Mouse (Mus musculus) forebrain, embryonic 16.5 days (tissue): ENCODE measurements around the gene Zfp592. TPM values are rescaled to one million over a fixed set of nuclear protein-coding genes. Genes with fewer than 3 reads are reported as not detected.

Source experiments
- ATAC-seq: fragments of 200-750 bp; cut with Nextera tagmentation; 2 replicates; pipeline ENCODE4 v1.8.0; 2017; ENCODE audit warnings: mild to moderate bottlenecking, moderate library complexity
- H3K27ac ChIP-seq: fragments of 300-500 bp; sonication (generic); 2 replicates; pipeline ENCODE4 v1.5.1; 2014; ENCODE audit warnings: low read length, control low read depth
- H3K27me3 ChIP-seq: fragments of 300-500 bp; sonication (generic); replicated peaks from 2 replicates; pipeline ENCODE4 v1.6.1; 2014; ENCODE audit warnings: low read length; ENCODE audit not compliant: control insufficient read depth, insufficient read depth
- H3K36me3 ChIP-seq: fragments of 300-500 bp; sonication (generic); 2 replicates; pipeline ENCODE4 v1.6.1; 2014; ENCODE audit not compliant: control insufficient read depth, insufficient read depth
- H3K4me1 ChIP-seq: fragments of 300-500 bp; sonication (generic); replicated peaks from 2 replicates; pipeline ENCODE4 v1.6.1; 2014; ENCODE audit warnings: low read length; ENCODE audit not compliant: control insufficient read depth, insufficient read depth
- H3K4me2 ChIP-seq: fragments of 300-500 bp; sonication (generic); 2 replicates; pipeline ENCODE4 v1.6.1; 2014; ENCODE audit warnings: mild to moderate bottlenecking, low read length, control low read depth
- H3K4me3 ChIP-seq: fragments of 300-500 bp; sonication (generic); replicated peaks from 2 replicates; pipeline ENCODE4 v1.5.1; 2014; ENCODE audit warnings: mild to moderate bottlenecking, low read length, control low read depth
- H3K9ac ChIP-seq: fragments of 300-500 bp; sonication (generic); replicated peaks from 2 replicates; pipeline ENCODE4 v1.6.1; 2014; ENCODE audit warnings: low read depth, low read length, control low read depth
- H3K9me3 ChIP-seq: fragments of 300-500 bp; sonication (generic); 2 replicates; pipeline ENCODE4 v1.6.1; 2016; ENCODE audit warnings: low read length; ENCODE audit not compliant: control insufficient read depth
- WGBS: fragments of 180-500 bp; shearing (Covaris S2); extraction: QIAGEN DNeasy Blood & Tissue Kit; methylation state at CpG from one replicate; pipeline ENCODE4 v1.1.7; 2014; 5-methylcytosine and 5-hydroxymethylcytosine counted together
- polyA plus RNA-seq: library from polyadenylated mRNA; unstranded; fragments of >200 nt; fragmentation: Nextera tagmentation; extraction: Ambion mirVana; gene quantifications from 2 replicates; pipeline ENCODE4 v1.2.1, GENCODE M21; 2015

The Zfp592 gene
- polyA plus RNA-seq, 1 experiment from 2014 or later, result 12.1 TPM

DNA sequence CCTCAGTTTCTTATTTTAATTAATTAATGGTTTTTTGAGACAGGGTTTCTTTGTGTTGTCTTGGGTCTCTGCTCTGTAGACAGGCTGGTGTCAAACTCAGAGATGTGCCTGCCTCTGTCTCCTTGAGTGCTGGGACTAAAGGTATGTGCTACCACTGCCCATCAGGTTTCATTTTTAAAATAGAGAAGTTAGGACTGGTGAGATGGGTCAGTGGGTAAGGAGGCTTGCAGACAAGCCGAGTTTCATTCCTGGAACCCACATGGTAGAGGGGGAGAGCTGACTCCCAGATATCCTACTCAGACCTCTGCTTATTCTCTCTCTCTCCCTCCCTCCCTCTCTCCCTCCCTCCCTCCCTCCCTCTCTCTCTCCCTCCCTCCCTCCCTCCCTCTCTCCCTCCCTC, 12.5 kb downstream of the Zfp592 start:
- H3K4me3 ChIP-seq, result no peak overlapping the region
- no peaks in the 10 kb centered on the region for H3K27me3 ChIP-seq
- H3K27ac ChIP-seq, result no peak overlapping the region
- peaks cover 2% of the 10 kb centered on the region; the same call in 1 of the 2 replicates for H3K36me3 ChIP-seq
- H3K9me3 ChIP-seq, result no peaks in the 10 kb centered on the region
- WGBS, result 63% methylated on average over 1 of the region's 1 CpGs
- no peak for ATAC-seq
- no peak overlapping the region for H3K4me2 ChIP-seq
- no peaks in the 10 kb centered on the region for H3K4me1 ChIP-seq
- no peak overlapping the region for H3K9ac ChIP-seq

DNA sequence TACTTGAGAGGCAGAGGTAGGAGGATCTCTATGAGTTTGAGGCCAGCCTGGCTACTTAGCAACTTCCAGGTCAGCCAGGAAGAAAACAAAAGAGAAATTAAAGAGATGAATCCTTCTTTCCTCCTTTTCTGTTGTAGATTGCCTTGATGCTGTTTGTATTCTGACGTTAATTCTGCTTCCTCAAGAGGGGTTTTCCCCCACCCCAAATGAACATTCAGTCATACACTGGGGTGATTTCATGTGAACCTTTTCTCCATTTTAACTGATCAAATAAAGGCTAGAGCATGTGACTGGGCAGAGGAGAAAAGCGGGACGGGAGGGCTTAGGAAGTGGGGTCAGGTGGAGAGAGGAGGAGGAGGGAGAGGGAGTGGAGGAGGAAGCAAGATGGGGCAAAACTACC, 14.8 kb downstream of the Zfp592 start:
- Histone ChIP-seq H3K4me3 (no peak overlapping the region), H3K9ac (no peak overlapping the region), H3K9me3 (no peaks in the 10 kb centered on the region), H3K4me2 (no peak overlapping the region), H3K36me3 (peaks cover 2% of the 10 kb centered on the region; the same call in 1 of the 2 replicates), H3K27ac (no peak overlapping the region), H3K4me1 (no peaks in the 10 kb centered on the region), H3K27me3 (no peaks in the 10 kb centered on the region)
- no peak for ATAC-seq
- 83% methylated on average over 3 of the region's 3 CpGs for WGBS

DNA sequence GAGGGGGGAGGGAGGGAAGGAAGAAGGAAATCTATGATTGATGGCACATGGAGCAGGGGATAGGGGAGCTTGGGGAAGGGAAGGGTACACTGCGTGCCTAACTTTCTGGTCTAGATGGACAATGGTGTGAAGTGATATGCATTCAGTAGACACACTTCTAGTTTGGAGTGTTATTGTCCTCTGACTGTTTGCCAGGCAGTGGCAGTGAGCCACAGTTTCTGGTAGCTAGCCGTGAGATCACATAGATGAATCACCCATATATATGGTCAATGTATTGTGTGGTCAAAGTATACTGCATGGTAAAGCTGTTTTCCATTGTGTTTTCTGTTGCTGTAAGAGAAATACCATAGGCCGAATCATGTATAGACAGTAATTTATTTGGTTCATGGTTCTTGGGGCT, 18.1 kb downstream of the Zfp592 start:
- Histone ChIP-seq H3K9ac (no peak overlapping the region), H3K36me3 (peaks cover 2% of the 10 kb centered on the region; the same call in 1 of the 2 replicates), H3K4me1 (no peaks in the 10 kb centered on the region), H3K4me3 (no peak overlapping the region), H3K27ac (no peak overlapping the region), H3K9me3 (no peaks in the 10 kb centered on the region), H3K4me2 (no peak overlapping the region), H3K27me3 (no peaks in the 10 kb centered on the region)
- 95% methylated on average over 3 of the region's 3 CpGs for WGBS
- no peak for ATAC-seq

DNA sequence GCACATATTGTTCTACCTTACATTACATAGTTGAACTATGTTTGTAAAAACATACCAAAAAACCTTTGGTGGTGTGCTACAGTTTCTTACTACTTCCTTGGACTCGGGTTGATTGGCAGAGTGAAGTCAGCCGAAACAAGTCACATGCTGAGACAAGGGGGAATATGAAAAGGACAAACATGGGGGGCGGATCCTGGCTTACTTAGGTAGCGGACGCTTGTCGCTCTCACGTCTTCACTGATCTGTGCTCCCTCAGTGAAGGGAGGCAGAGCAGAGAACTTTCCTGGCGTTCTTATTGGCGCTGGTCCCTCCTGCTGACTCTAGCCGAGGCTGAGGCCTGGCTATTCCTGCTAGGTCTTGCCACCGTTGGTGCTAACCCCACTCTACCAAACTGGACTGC, 26.8 kb downstream of the Zfp592 start:
- no peak for ATAC-seq
- Histone ChIP-seq H3K4me1 (no peaks in the 10 kb centered on the region), H3K9ac (no peak overlapping the region), H3K36me3 (peaks cover 20% of the 10 kb centered on the region), H3K4me3 (no peak overlapping the region), H3K27me3 (no peaks in the 10 kb centered on the region), H3K4me2 (no peak overlapping the region), H3K27ac (no peak overlapping the region), H3K9me3 (no peaks in the 10 kb centered on the region)
- WGBS, result 52% methylated on average over 11 of the region's 11 CpGs

DNA sequence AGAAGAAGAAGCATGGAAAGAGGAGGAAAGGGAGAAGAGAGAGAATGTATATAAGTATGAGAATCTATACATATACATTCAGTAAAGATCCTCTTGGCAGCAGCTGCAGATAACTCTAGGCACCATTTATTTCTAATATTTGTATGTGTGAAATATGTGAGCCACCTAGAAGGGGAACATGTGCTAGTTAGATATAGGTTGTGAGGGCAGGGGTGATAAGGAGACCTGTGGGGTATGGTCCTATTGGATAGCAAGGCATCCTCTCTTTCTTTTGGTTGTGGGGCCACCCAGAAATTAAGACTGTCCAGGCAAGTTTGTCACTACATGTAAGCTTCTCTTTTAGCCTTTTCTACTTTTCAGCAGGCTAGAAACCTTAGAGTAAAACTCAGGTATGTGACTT, 29.2 kb downstream of the Zfp592 start:
- no peak overlapping the region for H3K27ac ChIP-seq
- H3K4me3 ChIP-seq, result no peak overlapping the region
- no peaks in the 10 kb centered on the region for H3K4me1 ChIP-seq
- H3K4me2 ChIP-seq, result no peak overlapping the region
- H3K36me3 ChIP-seq, result peaks cover 28% of the 10 kb centered on the region
- H3K27me3 ChIP-seq, result no peaks in the 10 kb centered on the region
- no peak overlapping the region for H3K9ac ChIP-seq
- no peaks in the 10 kb centered on the region for H3K9me3 ChIP-seq
- ATAC-seq, result no peak

DNA sequence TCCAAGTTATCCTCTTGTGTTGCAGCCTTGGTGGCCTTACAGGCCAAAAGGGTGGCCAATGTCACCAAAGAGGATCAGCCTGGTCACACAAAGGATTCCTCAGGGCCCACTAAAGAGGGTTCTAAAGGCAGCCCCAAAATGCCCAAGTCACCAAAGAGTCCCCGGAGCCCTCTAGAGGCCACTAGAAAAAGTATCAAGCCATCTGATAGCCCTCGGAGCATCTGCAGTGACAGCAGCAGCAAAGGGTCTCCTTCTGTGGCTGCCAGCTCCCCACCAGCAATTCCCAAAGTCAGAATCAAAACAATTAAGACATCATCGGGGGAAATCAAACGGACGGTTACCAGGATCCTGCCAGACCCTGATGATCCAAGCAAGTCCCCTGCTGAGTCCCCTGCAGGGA, 30.6 kb downstream of the Zfp592 start:
- H3K36me3 ChIP-seq, result peaks cover 28% of the 10 kb centered on the region
- no peak overlapping the region for H3K4me3 ChIP-seq
- H3K9ac ChIP-seq, result no peak overlapping the region
- ATAC-seq, result no peak
- H3K27ac ChIP-seq, result no peak overlapping the region
- H3K4me1 ChIP-seq, result no peaks in the 10 kb centered on the region
- H3K27me3 ChIP-seq, result no peaks in the 10 kb centered on the region
- WGBS, result 59% methylated on average over 5 of the region's 5 CpGs
- no peak overlapping the region for H3K4me2 ChIP-seq
- no peaks in the 10 kb centered on the region for H3K9me3 ChIP-seq

DNA sequence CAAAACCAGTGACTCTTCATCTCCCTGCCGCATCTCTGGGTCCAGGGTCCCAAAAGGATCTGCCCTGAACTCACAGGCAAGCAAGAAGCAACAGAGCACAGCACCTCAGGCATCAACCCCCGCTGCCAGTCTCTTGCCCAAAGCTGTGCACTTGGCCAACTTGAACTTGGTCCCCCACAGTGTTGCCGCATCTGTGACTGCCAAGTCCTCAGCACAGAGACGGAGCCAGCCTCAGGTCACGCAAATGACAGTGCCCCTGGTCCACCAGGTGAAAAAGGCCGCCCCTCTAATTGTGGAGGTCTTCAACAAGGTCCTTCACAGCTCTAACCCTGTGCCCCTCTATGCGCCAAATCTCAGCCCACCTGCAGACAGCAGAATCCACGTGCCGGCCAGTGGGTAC, 31.2 kb downstream of the Zfp592 start:
- no peak overlapping the region for H3K27ac ChIP-seq
- ATAC-seq, result no peak
- H3K9ac ChIP-seq, result no peak overlapping the region
- peaks cover 29% of the 10 kb centered on the region for H3K36me3 ChIP-seq
- no peaks in the 10 kb centered on the region for H3K4me1 ChIP-seq
- H3K27me3 ChIP-seq, result no peaks in the 10 kb centered on the region
- H3K4me3 ChIP-seq, result no peak overlapping the region
- H3K4me2 ChIP-seq, result no peak overlapping the region
- 93% methylated on average over 9 of the region's 9 CpGs for WGBS
- no peaks in the 10 kb centered on the region for H3K9me3 ChIP-seq

DNA sequence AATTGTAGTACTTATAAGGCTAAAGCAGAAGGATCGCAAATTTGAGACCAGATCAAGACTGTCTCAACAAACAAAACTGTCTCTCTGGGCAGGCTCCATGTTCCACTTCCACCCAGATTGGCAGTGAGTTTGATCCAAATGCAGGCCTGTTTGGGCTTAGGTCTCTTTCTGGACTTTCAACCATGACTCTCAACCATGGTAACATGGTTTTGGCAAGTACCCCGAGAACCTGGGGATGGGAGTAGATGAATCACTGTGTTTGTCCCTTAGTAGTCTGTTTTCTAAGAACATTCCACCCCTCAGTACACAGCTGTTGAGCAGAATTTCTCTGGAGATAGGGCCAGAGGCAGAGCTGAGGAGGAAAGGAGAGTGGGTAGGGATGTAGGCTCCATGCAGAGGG, 32.3 kb downstream of the Zfp592 start:
- H3K4me1 ChIP-seq, result no peaks in the 10 kb centered on the region
- H3K4me2 ChIP-seq, result no peak overlapping the region
- H3K9ac ChIP-seq, result no peak overlapping the region
- WGBS, result 97% methylated on average over 2 of the region's 2 CpGs
- peaks cover 39% of the 10 kb centered on the region for H3K36me3 ChIP-seq
- no peak overlapping the region for H3K27ac ChIP-seq
- no peaks in the 10 kb centered on the region for H3K27me3 ChIP-seq
- H3K9me3 ChIP-seq, result no peaks in the 10 kb centered on the region
- ATAC-seq, result no peak
- H3K4me3 ChIP-seq, result no peak overlapping the region

DNA sequence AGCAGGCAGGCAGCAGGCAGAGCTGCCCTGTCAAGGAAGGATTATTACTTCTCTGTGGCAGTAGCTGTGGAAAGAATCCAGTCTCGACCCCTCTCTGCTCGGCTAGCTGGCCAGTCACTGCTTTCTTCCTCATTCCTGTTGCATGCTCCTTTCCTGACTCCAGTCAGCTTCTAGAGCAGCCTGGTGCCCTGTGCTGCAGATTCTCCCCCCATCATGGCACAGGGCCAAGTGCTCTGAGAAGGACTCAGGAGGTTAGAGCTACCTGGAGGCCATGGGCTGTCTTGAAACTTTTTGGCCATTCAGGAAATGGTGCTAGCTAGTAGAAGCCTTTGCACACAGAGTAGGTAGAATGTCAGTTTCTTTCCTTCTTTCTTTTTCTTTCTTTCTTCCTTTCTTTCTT, 46.2 kb downstream of the Zfp592 start:
- peaks cover 29% of the 10 kb centered on the region for H3K36me3 ChIP-seq
- no peak overlapping the region for H3K27ac ChIP-seq
- H3K27me3 ChIP-seq, result no peaks in the 10 kb centered on the region
- WGBS, result 74% methylated on average over 2 of the region's 2 CpGs
- H3K4me3 ChIP-seq, result no peak overlapping the region
- H3K4me2 ChIP-seq, result no peak overlapping the region
- H3K9me3 ChIP-seq, result no peaks in the 10 kb centered on the region
- H3K9ac ChIP-seq, result no peak overlapping the region
- H3K4me1 ChIP-seq, result 0 out of 2 replicates have a peak, but pooled peaks cover 2% of the 10 kb centered on the region
- ATAC-seq, result no peak

DNA sequence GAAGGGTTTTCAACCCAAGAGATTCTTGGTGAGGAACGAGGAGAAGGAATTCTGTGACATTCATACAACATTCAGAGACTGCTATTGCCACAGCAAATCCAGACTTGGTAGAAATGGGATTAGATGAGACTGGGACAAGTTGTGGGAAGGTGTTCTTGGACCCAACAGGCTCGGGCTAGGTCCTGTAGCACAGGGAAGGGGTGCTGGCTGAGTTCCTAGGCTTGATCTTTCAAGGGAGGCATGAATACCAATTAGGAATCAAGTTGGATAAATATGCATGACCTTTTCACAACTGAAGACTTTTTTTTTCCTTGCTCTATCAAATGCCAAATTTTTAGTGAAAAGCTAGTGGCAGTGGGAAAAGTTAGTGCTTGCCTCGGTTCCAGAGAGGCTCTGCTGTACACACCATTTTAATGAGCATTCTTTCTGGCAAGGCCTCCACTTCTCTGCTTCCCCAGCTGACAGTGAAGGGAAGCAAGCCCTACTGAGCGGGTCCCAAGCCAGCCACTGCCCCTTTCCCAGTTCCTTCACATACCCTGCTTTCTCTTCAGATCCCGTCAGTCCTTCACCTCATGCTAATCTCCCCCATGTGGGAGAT, 49.6 kb downstream of the Zfp592 start:
- H3K27me3 ChIP-seq, result no peaks in the 10 kb centered on the region
- ATAC-seq, result peak; percentile 67
- no peak overlapping the region for H3K4me2 ChIP-seq
- peak overlapping the region; percentile 3; the same call in 1 of the 2 replicates for H3K27ac ChIP-seq
- H3K4me3 ChIP-seq, result no peak overlapping the region
- no peak overlapping the region for H3K9ac ChIP-seq
- no peaks in the 10 kb centered on the region for H3K9me3 ChIP-seq
- H3K4me1 ChIP-seq, result 0 out of 2 replicates have a peak, but pooled peaks cover 2% of the 10 kb centered on the region
- whole genome bisulfite sequencing, result 39% methylated on average over 5 of the region's 5 CpGs
- peaks cover 29% of the 10 kb centered on the region for H3K36me3 ChIP-seq
